Mouse (Mus musculus): ENCODE results near the gene Prrc2b.
A peak's percentile ranks its signal among the peaks of the same experiment; 100 is the strongest.

- peak; percentile 85 for TF ChIP-seq CTCF (IDR thresholded peaks at IDR 0.05; ENCODE audit: low read depth)
- no peak for TF ChIP-seq EP300 (IDR thresholded peaks at IDR 0.05; ENCODE audit: low read depth)
These were observed 20.4 kb upstream of the Prrc2b start for GRCm38 (mm10) chr2:32130435-32130834.
